Mouse (Mus musculus) olfactory bulb, adult 2 months (tissue): Measurements from ENCODE around the gene Rgl2.

Experiments
- CTCF ChIP-seq: fragments of 200-500 bp; IDR thresholded peaks from 2 replicates; pipeline ENCODE4 v1.5.1; 2012; ENCODE audit warnings: low read depth, mild to moderate bottlenecking, low read length, moderate library complexity; ENCODE audit not compliant: insufficient read depth
- POLR2A ChIP-seq: fragments of 200-500 bp; IDR thresholded peaks from 2 replicates; pipeline ENCODE4 v1.6.1; 2012; ENCODE audit warnings: mild to moderate bottlenecking, low read depth, low read length, moderate library complexity; ENCODE audit not compliant: insufficient read depth

GRCm38 (mm10) chr17:33916294-33916693 lies 13.0 kb upstream of the Rgl2 start:
- no peak for TF ChIP-seq POLR2A
- TF ChIP-seq CTCF, result no peak
